Mouse (Mus musculus): ENCODE data around the gene Ercc2. TPM values are rescaled to one million over a fixed set of nuclear protein-coding genes. Genes with fewer than 3 reads are reported as not detected.

The Ercc2 gene
- polyA plus RNA-seq, 1 experiment from 2014 or later = 6.2 TPM

- Histone ChIP-seq H3K4me2 (replicated peaks; ENCODE audit: low read depth) (peak overlapping the region; percentile 96; the same call in 1 of the 2 replicates), H3K27ac (ENCODE audit: low read depth, low read length) (no peak overlapping the region), H3K27me3 (replicated peaks; ENCODE audit: control insufficient read depth, insufficient read depth, low read length) (no peaks in the 10 kb centered on the region), H3K9ac (ENCODE audit: low read depth, low read length) (no peak overlapping the region), H3K4me3 (ENCODE audit: low read depth, low read length) (0 out of 2 replicates have a peak overlapping the region, but pooled peaks have one; percentile 73), H3K36me3 (ENCODE audit: control insufficient read depth, insufficient read depth) (peaks cover 33% of the 10 kb centered on the region; the same call in 1 of the 2 replicates), H3K9me3 (ENCODE audit: control insufficient read depth) (no peaks in the 10 kb centered on the region), H3K4me1 (replicated peaks; ENCODE audit: control insufficient read depth, insufficient read depth, low read length) (0 out of 2 replicates have a peak, but pooled peaks cover 5% of the 10 kb centered on the region)
- no peak for ATAC-seq
- no peak for TF ChIP-seq CTCF (IDR thresholded peaks at IDR 0.05; ENCODE audit: low read depth)
- 87% methylated on average over 25 of the region's 25 CpGs for WGBS
These were observed 24.1 kb upstream of the Ercc2 start for GRCm38 (mm10) chr7:19357381-19358375.

- no peak for TF ChIP-seq CTCF (IDR thresholded peaks at IDR 0.05; ENCODE audit: low read depth)
- Histone ChIP-seq H3K27ac (ENCODE audit: low read depth, low read length) (no peak overlapping the region), H3K9ac (ENCODE audit: low read depth, low read length) (peak overlapping the region; percentile 34), H3K4me2 (replicated peaks; ENCODE audit: low read depth) (peak overlapping the region; percentile 96), H3K27me3 (replicated peaks; ENCODE audit: control insufficient read depth, insufficient read depth, low read length) (no peaks in the 10 kb centered on the region), H3K36me3 (ENCODE audit: control insufficient read depth, insufficient read depth) (peaks cover 27% of the 10 kb centered on the region; the same call in 1 of the 2 replicates), H3K9me3 (ENCODE audit: control insufficient read depth) (no peaks in the 10 kb centered on the region), H3K4me3 (ENCODE audit: low read depth, low read length) (peak overlapping the region; percentile 73), H3K4me1 (replicated peaks; ENCODE audit: control insufficient read depth, insufficient read depth, low read length) (0 out of 2 replicates have a peak, but pooled peaks cover 7% of the 10 kb centered on the region)
- ATAC-seq = no peak
- 12% methylated on average over 13 of the region's 13 CpGs for WGBS
These were observed 23.2 kb upstream of the Ercc2 start for GRCm38 (mm10) chr7:19358634-19359033.

- no peaks in the 10 kb centered on the region for H3K27me3 ChIP-seq (replicated peaks; ENCODE audit: control insufficient read depth, insufficient read depth, low read length)
- peak; percentile 22; the same call in 1 of the 2 replicates for TF ChIP-seq CTCF (IDR thresholded peaks at IDR 0.05; ENCODE audit: low read depth)
- 0 out of 2 replicates have a peak, but pooled peaks cover 9% of the 10 kb centered on the region for H3K4me1 ChIP-seq (replicated peaks; ENCODE audit: control insufficient read depth, insufficient read depth, low read length)
- ATAC-seq = peak; percentile 51
- H3K4me3 ChIP-seq (ENCODE audit: low read depth, low read length) = peak within 1 kb of the TSS; percentile 73
- H3K27ac ChIP-seq (ENCODE audit: low read depth, low read length) = no peak within 1 kb of the TSS
- no peaks in the 10 kb centered on the region for H3K9me3 ChIP-seq (ENCODE audit: control insufficient read depth)
- peak within 1 kb of the TSS; percentile 96 for H3K4me2 ChIP-seq (replicated peaks; ENCODE audit: low read depth)
- H3K9ac ChIP-seq (ENCODE audit: low read depth, low read length) = peak within 1 kb of the TSS; percentile 34
- under 1% methylated on average over 31 of the region's 31 CpGs for WGBS
- peaks cover 25% of the 10 kb centered on the region; the same call in 1 of the 2 replicates for H3K36me3 ChIP-seq (ENCODE audit: control insufficient read depth, insufficient read depth)
These were observed 22.4 kb upstream of the Ercc2 start, which contains the start of the genes Cd3eap and Ppp1r13l for GRCm38 (mm10) chr7:19359299-19359891. Cd3eap (minus strand) TSS chr7:19359483. Ppp1r13l (plus strand) TSS chr7:19359749.

- H3K4me3 ChIP-seq (ENCODE audit: low read depth, low read length) = peak overlapping the region; percentile 73
- under 1% methylated on average over 45 of the region's 45 CpGs for WGBS
- no peak for TF ChIP-seq CTCF (IDR thresholded peaks at IDR 0.05; ENCODE audit: low read depth)
- peak overlapping the region; percentile 34; the same call in 1 of the 2 replicates for H3K9ac ChIP-seq (ENCODE audit: low read depth, low read length)
- peak overlapping the region; percentile 96 for H3K4me2 ChIP-seq (replicated peaks; ENCODE audit: low read depth)
- H3K36me3 ChIP-seq (ENCODE audit: control insufficient read depth, insufficient read depth) = peaks cover 19% of the 10 kb centered on the region; the same call in 1 of the 2 replicates
- H3K27me3 ChIP-seq (replicated peaks; ENCODE audit: control insufficient read depth, insufficient read depth, low read length) = no peaks in the 10 kb centered on the region
- H3K9me3 ChIP-seq (ENCODE audit: control insufficient read depth) = no peaks in the 10 kb centered on the region
- ATAC-seq = peak; percentile 37
- H3K4me1 ChIP-seq (replicated peaks; ENCODE audit: control insufficient read depth, insufficient read depth, low read length) = 0 out of 2 replicates have a peak, but pooled peaks cover 9% of the 10 kb centered on the region
- H3K27ac ChIP-seq (ENCODE audit: low read depth, low read length) = no peak overlapping the region
These were observed 21.7 kb upstream of the Ercc2 start for GRCm38 (mm10) chr7:19359892-19360641.

DNA sequence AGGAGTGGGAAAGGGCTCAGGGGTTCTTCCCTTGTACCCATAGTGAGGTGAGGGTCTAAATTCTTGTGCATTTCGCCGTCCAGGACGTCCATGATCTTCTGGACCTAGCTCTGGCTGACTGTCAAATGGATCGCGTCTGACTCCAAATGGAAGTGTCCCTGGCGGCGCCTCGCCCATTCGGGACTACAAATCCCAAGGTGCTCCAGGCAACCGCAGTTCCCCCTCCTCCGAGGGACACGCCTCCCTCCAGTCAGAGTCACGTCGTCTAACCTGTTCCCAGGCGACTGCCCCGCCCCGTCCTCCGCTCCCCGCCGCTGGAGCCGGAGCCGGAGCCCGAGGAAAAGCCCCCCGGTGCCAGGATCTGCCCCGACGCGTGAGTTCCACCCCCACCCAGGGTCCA lies 20.9 kb upstream of the Ercc2 start:
- Histone ChIP-seq H3K4me2 (replicated peaks; ENCODE audit: low read depth) (peak overlapping the region; percentile 96), H3K27me3 (replicated peaks; ENCODE audit: control insufficient read depth, insufficient read depth, low read length) (no peaks in the 10 kb centered on the region), H3K9me3 (ENCODE audit: control insufficient read depth) (no peaks in the 10 kb centered on the region), H3K27ac (ENCODE audit: low read depth, low read length) (no peak overlapping the region), H3K4me3 (ENCODE audit: low read depth, low read length) (peak overlapping the region; percentile 73), H3K9ac (ENCODE audit: low read depth, low read length) (peak overlapping the region; percentile 40), H3K4me1 (replicated peaks; ENCODE audit: control insufficient read depth, insufficient read depth, low read length) (0 out of 2 replicates have a peak, but pooled peaks cover 9% of the 10 kb centered on the region), H3K36me3 (ENCODE audit: control insufficient read depth, insufficient read depth) (peaks cover 13% of the 10 kb centered on the region; the same call in 1 of the 2 replicates)
- peak; percentile 72 for ATAC-seq
- TF ChIP-seq CTCF (IDR thresholded peaks at IDR 0.05; ENCODE audit: low read depth) = no peak
- WGBS = under 1% methylated on average over 27 of the region's 27 CpGs
